Mouse (Mus musculus): Measurements from ENCODE around the gene Olfr57.
"Not testable (repeated sequence)": the region's sequence is repeated elsewhere in the genome, so short reads cannot be mapped to it uniquely, and the experiment has no call there.

The Olfr57 gene

GRCm38 (mm10) chr10:79028441-79028840 lies at the start of gene Olfr57:
Olfr57 (plus strand) TSS chr10:79028741.
- DNase-seq: no peak

GRCm38 (mm10) chr10:78980750-78981149 lies 47.8 kb upstream of the Olfr57 start, which contains the start of gene Olfr1352:
Olfr1352 (plus strand) TSS chr10:78981050.
- no peak for DNase-seq

DNA sequence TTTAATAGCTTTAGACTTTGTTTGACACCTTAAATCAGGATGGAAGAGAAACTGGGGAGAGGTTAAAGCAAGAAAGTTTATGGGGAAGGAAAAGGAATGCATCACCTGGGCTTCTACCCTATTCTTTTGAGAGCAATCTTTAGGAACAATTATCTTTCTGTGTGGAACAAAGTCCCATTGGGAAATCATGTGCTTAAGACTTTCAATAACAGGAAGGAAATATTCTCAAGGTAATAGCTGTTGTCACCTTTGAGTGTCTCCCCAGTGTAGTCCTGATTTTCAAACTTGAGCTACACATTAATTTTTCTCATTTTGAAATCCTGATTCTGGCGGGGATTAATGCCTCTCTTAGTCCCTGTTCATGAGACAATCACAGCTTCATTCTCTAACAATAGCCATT lies 16.4 kb upstream of the Olfr57 start, which contains the start of gene Olfr1351:
Olfr1351 (plus strand) TSS at position 301 of the 400 bp plus-strand sequence.
- no peak for DNase-seq

GRCm38 (mm10) chr10:79042457-79042856 lies 13.9 kb downstream of the Olfr57 start:
- DNase-seq: not testable (repeated sequence)

- not testable (repeated sequence) for DNase-seq
Measured at GRCm38 (mm10) chr10:79057370-79057769, 28.8 kb downstream of the Olfr57 start.

All from cerebellum, adult 9-10 months (tissue).